Mouse (Mus musculus) bone marrow macrophage, adult 2 months (primary cell): ENCODE data around the gene Gfod2. TPM values are rescaled to one million over a fixed set of nuclear protein-coding genes. Genes with fewer than 3 reads are reported as not detected.

ENCODE experiments used
- H3K27ac ChIP-seq: 2 replicates; pipeline ENCODE4 v1.5.1; 2012; ENCODE audit warnings: low read depth, low read length; ENCODE audit not compliant: insufficient read depth
- H3K4me1 ChIP-seq: 2 replicates; pipeline ENCODE4 v1.6.1; 2012; ENCODE audit warnings: low read length; ENCODE audit not compliant: control insufficient read depth, insufficient read depth
- H3K4me3 ChIP-seq: 2 replicates; pipeline ENCODE4 v1.5.1; 2012; ENCODE audit warnings: mild to moderate bottlenecking, low read length, moderate library complexity; ENCODE audit not compliant: insufficient read depth
- CTCF ChIP-seq: IDR thresholded peaks from 2 replicates; pipeline ENCODE4 v1.5.1; 2012; ENCODE audit warnings: low read depth, mild to moderate bottlenecking, low read length, moderate library complexity
- POLR2A ChIP-seq: IDR thresholded peaks from 2 replicates; pipeline ENCODE4 v1.6.1; 2012; ENCODE audit warnings: mild to moderate bottlenecking, low read depth, low read length, borderline replicate concordance
- polyA plus RNA-seq: library from polyadenylated mRNA; stranded (reverse); fragments of >200 nt; gene quantifications from 2 replicates; pipeline ENCODE4 v1.2.4, GENCODE M21; 2012; ENCODE audit not compliant: missing spikeins, insufficient read depth, insufficient read length

Gfod2 gene
- polyA plus RNA-seq, 1 experiment = 1.4 TPM

- Histone ChIP-seq H3K4me3 (no peak overlapping the region), H3K4me1 (no peaks in the 10 kb centered on the region), H3K27ac (no peak overlapping the region)
- TF ChIP-seq POLR2A (no peak), CTCF (no peak)
Measured at GRCm38 (mm10) chr8:105768485-105769257, 10.2 kb upstream of the Gfod2 start.

GRCm38 (mm10) chr8:105757796-105758276 is 628 bp downstream of the Gfod2 start:
- Histone ChIP-seq H3K4me1 (peaks cover 11% of the 10 kb centered on the region), H3K4me3 (peak overlapping the region; percentile 89), H3K27ac (no peak overlapping the region)
- TF ChIP-seq POLR2A = no peak
- TF ChIP-seq CTCF = no peak

DNA sequence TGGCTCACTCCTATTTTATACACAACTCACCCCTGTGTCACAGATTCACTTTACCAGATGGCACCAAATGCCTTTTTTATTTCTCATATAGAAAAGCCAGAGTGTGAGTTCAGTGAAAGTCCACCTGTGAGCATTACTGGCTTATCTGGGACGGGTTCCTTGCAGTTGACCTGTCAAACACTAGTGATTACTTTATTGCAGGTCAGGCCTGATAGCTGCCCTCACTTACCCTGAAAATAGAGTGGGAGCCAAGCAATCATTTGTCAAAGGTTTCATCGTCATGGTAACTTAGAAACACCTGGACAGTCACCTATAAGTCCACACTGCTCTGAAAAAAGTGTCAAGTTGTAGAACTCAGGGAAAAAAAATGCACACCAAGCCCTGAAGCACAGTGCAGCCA is 3.8 kb downstream of the Gfod2 start:
- H3K4me3 ChIP-seq = no peak overlapping the region
- H3K4me1 ChIP-seq = peaks cover 14% of the 10 kb centered on the region
- no peak overlapping the region for H3K27ac ChIP-seq
- no peak for TF ChIP-seq POLR2A
- no peak for TF ChIP-seq CTCF

GRCm38 (mm10) chr8:105753916-105754315 is 4.5 kb downstream of the Gfod2 start:
- Histone ChIP-seq H3K27ac (no peak overlapping the region), H3K4me1 (peaks cover 9% of the 10 kb centered on the region)
- TF ChIP-seq POLR2A (no peak), CTCF (no peak)

GRCm38 (mm10) chr8:105750606-105751005 is 7.9 kb downstream of the Gfod2 start:
- Histone ChIP-seq H3K4me1 (peaks cover 5% of the 10 kb centered on the region), H3K4me3 (no peak overlapping the region), H3K27ac (no peak overlapping the region)
- TF ChIP-seq CTCF (no peak), POLR2A (no peak)

More at GRCm38 (mm10) chr8:105753916-105754315, 4.5 kb downstream of the Gfod2 start:
- no peak overlapping the region for H3K4me3 ChIP-seq

- peaks cover 2% of the 10 kb centered on the region for H3K4me1 ChIP-seq
- no peak overlapping the region for H3K27ac ChIP-seq
- H3K4me3 ChIP-seq = no peak overlapping the region
- TF ChIP-seq POLR2A = no peak
- no peak for TF ChIP-seq CTCF
Measured at GRCm38 (mm10) chr8:105743301-105743700, 15.2 kb downstream of the Gfod2 start.

DNA sequence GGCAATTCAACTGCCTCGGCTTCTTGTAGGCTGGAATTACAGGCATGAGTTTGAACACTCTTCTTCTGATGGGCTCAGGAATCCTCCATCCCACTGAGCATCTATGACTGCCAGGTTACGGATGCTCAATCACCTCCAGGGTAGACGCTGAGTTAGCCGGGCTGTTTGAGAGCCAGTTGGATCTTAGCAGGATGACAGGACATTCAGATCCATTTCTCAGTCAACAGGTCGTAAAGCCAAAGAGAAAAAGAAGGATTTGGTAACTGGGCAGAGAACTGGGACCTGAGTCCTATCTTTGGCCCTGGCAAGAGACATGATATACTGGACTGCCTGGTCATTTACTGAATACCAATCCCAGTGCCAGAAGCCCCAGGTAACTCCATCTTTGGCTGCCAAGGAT is 19.2 kb downstream of the Gfod2 start:
- no peaks in the 10 kb centered on the region for H3K4me1 ChIP-seq
- no peak overlapping the region for H3K4me3 ChIP-seq
- no peak overlapping the region for H3K27ac ChIP-seq
- TF ChIP-seq CTCF (no peak), POLR2A (no peak)

DNA sequence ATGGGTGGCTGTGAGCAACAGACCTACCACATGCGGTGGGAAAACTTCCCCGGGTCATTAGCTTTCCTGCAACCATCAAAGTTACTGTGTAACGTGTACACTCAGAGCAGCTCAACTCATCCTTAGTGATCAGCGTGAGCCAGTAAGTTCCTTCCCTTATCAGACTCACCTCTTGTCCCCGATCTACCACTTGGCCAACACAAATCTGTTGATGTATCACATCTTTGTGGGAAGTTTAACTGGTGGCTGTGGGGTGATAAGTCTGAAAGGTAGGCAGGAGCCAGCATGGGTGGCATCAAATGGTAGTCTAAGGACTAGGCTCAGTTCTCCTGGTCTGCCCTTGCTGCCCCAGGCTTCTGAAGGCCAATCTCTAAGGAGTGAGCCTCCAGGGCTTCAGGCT is 26.3 kb downstream of the Gfod2 start:
- Histone ChIP-seq H3K27ac (no peak overlapping the region), H3K4me3 (no peak overlapping the region), H3K4me1 (no peaks in the 10 kb centered on the region)
- TF ChIP-seq CTCF (no peak), POLR2A (no peak)

DNA sequence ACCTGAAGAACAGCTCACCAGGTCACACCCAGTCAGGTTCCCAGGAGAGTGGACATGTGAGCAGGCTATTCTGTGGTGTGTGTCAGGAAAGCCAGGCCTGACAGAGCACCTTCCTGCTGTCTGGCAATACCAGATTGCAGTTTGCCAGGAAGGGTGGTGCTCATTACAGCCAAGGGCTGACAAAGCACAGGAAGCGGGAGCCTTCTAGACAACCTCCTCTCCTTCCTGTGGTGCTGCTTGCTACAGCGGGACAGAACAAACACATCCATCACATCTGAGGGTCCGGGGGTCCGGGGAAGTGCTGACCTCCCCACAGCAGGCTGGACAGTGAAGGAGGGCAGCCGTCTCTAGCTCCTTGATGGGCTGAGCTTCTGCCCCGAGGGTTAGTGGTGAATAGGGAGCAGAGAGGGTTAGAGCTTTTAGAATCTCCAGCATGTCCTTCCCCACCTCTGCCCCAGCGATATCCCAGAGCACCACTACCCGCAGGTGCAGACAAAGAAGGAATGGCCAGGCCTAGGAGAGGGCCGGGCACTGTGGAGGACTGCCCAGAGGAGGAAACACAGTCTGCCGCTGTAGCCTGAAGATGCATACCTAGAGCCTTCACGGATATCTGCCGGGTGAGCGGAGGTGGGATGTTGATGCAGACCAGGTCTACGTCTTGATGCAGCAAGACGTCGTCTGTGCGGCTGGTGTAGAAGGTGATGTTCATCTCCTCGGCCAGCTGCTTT is 30.9 kb downstream of the Gfod2 start:
- no peak overlapping the region for H3K27ac ChIP-seq
- TF ChIP-seq POLR2A (no peak), CTCF (no peak)
- no peak overlapping the region for H3K4me3 ChIP-seq
- no peaks in the 10 kb centered on the region for H3K4me1 ChIP-seq

GRCm38 (mm10) chr8:105725726-105726125 is 32.7 kb downstream of the Gfod2 start:
- H3K4me3 ChIP-seq = no peak overlapping the region
- H3K27ac ChIP-seq = no peak overlapping the region
- no peak for TF ChIP-seq CTCF
- no peak for TF ChIP-seq POLR2A
- H3K4me1 ChIP-seq = no peaks in the 10 kb centered on the region
